Mouse (Mus musculus) lung, postnatal 36 days (tissue): ENCODE results near the gene Stx8.

Experiments
- DNase-seq: peaks from one replicate; pipeline ENCODE4 v3.0.0; 2022; ENCODE audit warnings: mixed read lengths

The Stx8 gene

GRCm38 (mm10) chr11:68244254-68244991 lies 278.4 kb downstream of the Stx8 start:
- DNase-seq: no peak

- no peak for DNase-seq
Measured at GRCm38 (mm10) chr11:68244992-68245261, 278.9 kb downstream of the Stx8 start.

GRCm38 (mm10) chr11:68247897-68248296 lies 281.9 kb downstream of the Stx8 start:
- no peak for DNase-seq

GRCm38 (mm10) chr11:68250106-68250505 lies 284.1 kb downstream of the Stx8 start:
- DNase-seq: no peak

- DNase-seq: no peak
Measured at GRCm38 (mm10) chr11:68253531-68253930, 287.5 kb downstream of the Stx8 start.
